Mouse (Mus musculus) cerebellum, postnatal 10 days (tissue): ENCODE data around the gene Snta1.

ENCODE experiments used
- DNase-seq, 2 experiments: peaks; one replicate each; pipeline ENCODE4 v3.0.0; 2021; ENCODE audit warnings: mixed read lengths in 2 of 2

The Snta1 gene

DNA sequence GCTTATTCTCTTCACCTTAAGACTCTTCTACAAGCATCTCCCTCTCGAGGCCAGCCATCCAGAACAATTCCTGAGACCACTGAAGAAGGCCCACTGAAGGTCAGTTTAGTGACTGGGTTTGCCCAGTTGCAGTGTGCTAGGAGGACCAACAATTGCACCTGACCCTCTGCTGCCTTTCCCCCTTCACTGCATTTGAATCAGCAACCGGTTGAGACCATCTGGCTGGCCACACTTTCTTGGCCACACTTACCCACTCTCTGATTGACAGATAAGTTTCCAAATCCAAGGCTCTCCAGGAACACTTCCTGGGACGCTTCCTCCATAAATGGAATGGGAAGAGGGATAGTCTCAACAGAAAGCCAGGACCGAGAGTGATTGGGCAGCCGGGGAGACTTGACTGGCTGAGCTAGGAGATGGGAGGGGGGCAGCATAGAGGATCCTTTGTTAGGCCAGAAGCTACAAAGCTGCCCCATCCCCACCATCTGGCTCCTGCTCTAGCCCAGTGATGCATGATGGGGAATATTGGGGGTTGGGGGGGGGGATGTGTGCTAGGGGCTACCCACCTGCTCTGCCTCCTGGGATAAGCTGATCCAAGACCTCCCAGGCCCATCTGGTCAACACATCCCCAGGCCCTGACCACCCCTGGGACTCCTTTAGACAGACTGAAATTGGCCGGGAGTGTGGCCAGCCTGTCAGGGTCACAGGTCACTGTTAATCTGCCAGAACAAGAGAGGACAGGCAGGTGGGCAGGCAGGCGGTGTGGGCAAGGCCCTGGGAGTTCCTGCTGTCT is 13.2 kb upstream of the Snta1 start:
- DNase-seq, result peak; percentile 91 to 94

DNA sequence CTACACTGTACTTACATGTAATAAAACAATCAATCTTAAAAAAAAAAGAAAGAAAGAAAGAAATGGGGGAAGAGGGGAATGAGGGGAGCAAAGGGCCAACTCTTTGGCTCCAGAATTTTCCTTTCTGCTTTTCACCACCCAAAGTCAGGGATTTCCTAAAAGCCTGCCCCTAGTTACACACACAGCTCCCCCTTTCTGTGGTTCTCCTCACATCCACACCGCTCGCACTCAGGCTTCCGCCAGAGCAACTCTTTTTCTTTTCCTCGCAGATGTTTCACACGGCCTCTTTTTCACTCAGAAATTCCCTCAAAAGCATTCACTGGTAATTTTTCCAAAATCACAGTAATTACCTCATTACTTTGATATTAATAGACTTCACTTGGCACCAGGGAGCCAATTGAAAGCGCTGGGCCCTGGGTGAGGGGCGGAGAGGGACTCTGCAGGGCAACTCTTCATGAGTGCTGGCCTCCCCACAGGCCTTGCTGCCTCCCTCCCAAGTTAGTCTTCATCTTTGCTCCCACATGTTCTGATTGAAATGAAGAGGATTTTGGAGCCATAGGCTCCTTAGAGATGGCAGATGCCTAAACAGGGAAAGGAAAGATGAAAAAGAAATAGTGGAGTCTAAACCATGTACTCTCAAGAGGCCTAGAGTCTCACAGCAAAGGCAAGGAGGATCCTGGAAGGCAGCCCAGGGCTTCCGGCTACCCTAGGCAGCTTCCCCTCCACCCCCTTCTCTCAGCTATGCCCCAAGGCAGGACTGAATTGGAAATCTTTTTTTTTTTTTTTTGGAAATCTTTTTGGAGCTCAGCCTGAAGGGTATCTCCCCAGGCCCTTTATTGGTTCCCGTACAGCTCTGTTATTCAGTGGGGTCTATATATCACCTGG is 12.0 kb upstream of the Snta1 start:
- peak; percentile 58 for DNase-seq

- no peak for DNase-seq
Observed at GRCm38 (mm10) chr2:154418001-154418400, 10.1 kb upstream of the Snta1 start.

DNA sequence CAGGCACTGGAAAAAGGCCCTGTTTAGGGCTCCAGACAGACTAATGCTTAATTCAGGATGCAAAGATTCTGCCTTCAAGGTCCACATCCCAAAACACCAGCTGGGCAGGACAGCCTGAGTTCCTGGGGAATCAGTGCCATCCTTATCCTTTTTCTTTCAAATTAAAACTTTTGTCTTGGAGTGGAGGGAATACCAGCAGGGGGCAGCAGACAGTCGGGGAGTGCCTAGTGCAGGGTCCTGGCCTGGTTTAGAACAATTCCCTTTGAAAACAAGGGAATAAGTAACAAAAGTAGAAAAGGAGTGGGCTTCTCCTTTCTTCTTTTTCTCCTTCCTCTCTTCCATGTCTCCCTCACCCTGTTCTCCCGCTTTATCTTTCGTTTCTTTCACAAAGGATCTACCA is 9.2 kb upstream of the Snta1 start:
- peak; percentile 95 to 96 for DNase-seq

GRCm38 (mm10) chr2:154412018-154412666 is 4.2 kb upstream of the Snta1 start:
- peak; percentile 73 to 83 for DNase-seq

GRCm38 (mm10) chr2:154410355-154410754 is 2.5 kb upstream of the Snta1 start:
- peak; percentile 55 to 58 for DNase-seq

GRCm38 (mm10) chr2:154407063-154407642 is 746 bp downstream of the Snta1 start:
- DNase-seq, result peak in 1 of 2 experiments; percentile 33

DNA sequence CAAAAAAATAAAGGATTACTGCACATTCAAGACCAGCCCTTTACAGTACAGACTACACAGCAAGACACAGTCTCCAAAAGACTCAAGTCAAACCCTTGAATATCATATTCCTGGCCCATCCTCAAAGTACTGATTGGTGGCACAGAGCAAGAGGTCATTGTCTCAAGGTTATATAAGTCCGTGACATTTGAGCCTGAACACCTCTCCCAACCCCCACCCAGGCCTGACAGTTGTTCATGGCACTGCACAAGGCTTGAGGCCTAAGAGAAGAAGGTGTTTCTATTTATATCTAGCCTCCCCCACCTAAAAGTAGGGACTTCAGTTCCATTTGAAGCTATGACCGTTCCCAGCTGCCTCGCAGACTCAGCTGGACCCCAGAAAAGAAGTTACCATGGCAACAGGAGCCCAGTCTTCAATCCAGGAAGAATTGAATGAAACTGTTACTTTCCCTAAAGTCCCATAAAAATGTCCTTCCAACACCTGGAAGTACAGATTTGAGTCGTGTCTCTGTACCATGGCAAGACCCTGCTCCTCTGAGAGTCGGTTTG is 2.4 kb downstream of the Snta1 start:
- no peak for DNase-seq

DNA sequence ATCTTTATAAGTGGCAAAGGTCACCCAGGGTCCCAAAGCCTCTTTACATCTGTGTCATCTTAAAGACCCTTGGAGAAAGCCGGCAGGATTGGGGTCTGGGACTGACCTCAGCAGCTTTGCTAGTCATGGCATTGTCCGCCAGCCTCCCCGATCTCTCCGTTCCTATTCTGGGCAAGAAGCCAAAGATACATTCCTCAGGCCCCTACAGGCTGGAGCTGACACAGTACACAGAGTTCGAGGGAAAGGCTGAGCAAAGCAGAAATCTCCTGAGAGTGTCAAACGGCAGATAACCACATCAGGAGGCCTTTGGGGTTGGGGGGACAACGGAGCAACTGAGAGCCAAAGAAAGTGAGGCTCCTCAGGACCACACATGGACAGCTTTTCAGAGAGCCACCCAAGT is 5.1 kb downstream of the Snta1 start:
- DNase-seq, result peak; percentile 61 to 74

- DNase-seq, result no peak
Observed at GRCm38 (mm10) chr2:154401976-154402375, 5.9 kb downstream of the Snta1 start.

GRCm38 (mm10) chr2:154399325-154399724 is 8.6 kb downstream of the Snta1 start:
- peak in 1 of 2 experiments; percentile 62 for DNase-seq

GRCm38 (mm10) chr2:154398267-154398666 is 9.6 kb downstream of the Snta1 start:
- no peak for DNase-seq

GRCm38 (mm10) chr2:154396529-154396928 is 11.4 kb downstream of the Snta1 start:
- no peak for DNase-seq

- DNase-seq, result peak; percentile 89 to 91
Observed at GRCm38 (mm10) chr2:154394602-154395001, 13.3 kb downstream of the Snta1 start.

DNA sequence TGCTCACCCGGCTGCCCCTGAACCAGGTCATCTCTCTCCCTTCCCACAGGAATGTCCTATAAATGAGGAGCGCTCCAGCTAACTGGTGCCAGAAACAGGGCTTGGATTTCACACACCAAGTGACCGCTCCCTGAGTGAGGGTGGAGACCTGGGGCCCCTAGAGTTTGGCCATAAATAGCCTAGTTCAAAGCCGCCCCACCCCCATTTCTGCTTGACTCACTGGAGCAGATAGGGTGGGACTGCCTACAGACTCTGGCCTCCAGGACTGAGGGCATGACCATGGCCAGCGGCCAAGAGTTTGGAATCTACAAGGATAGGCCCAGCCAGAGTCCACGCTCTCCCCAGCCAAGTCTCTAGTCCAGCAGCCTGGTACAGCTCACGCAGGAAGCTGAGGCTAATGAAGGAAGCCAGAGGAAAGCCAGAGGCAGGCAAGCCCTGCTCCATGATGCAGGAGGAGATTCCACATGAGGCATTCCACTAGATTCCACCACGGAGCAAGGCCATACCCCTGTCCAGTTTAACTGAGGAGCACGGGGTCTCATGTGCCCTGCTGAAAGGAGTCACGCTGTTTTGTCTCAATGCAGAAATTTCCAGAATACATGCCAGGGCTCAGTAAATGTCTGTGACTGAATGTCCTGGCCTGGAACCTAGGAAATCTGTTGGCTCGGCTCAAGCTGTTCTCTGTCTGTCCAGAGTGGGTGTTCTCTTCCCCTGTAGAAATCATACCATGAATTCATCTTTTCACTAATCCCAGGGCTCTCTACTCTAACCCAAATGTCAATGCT is 17.5 kb downstream of the Snta1 start:
- DNase-seq, result peak; percentile 71 to 75

- peak; percentile 52 to 58 for DNase-seq
Observed at GRCm38 (mm10) chr2:154379103-154379502, 28.8 kb downstream of the Snta1 start.

- peak; percentile 31 to 40 for DNase-seq
Observed at GRCm38 (mm10) chr2:154374807-154375601, 32.9 kb downstream of the Snta1 start.

- peak; percentile 83 to 86 for DNase-seq
Observed at GRCm38 (mm10) chr2:154373961-154374632, 33.8 kb downstream of the Snta1 start.

DNA sequence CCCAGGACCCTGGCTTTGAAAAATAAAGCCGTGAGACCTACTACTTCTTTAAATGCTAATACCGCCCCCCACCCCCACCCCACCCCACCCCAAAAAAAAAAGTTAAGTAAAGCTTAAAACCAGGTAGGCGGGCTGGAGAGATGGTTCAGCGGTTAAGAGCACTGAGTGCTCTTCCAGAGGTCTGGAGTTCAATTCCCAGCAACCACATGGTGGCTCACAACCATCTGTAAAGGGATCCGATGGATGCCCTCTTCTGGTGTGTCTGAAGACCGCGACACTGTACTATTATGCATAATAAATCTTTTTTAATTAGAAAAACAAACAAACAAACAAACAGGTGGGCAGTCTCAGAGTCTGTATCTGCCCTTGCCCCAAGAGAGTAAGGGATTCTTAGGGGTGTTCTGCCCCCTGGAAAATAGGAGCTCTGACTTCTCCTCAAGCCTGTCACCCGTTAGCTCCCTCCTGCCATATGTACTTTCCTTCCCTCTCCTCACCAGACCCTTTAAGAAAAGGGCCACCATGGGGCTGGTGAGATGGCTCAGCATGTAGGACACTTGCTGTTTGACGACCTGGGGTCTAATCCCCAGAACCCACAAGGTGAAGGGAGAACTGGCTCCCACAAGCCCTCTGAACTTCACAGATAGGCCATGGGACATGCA is 34.9 kb downstream of the Snta1 start, which contains the start of gene Cdk5rap1:
Gene Cdk5rap1, minus strand, starts transcription at position 169 of the 659 bp plus-strand sequence.
- DNase-seq, result no peak
